Mouse (Mus musculus) olfactory bulb, adult 2 months (tissue): ENCODE results near the gene Jazf1.

ENCODE experiments used
- CTCF ChIP-seq: fragments of 200-500 bp; IDR thresholded peaks from 2 replicates; pipeline ENCODE4 v1.5.1; 2012; ENCODE audit warnings: low read depth, mild to moderate bottlenecking, low read length, moderate library complexity; ENCODE audit not compliant: insufficient read depth
- POLR2A ChIP-seq: fragments of 200-500 bp; IDR thresholded peaks from 2 replicates; pipeline ENCODE4 v1.6.1; 2012; ENCODE audit warnings: mild to moderate bottlenecking, low read depth, low read length, moderate library complexity; ENCODE audit not compliant: insufficient read depth

DNA sequence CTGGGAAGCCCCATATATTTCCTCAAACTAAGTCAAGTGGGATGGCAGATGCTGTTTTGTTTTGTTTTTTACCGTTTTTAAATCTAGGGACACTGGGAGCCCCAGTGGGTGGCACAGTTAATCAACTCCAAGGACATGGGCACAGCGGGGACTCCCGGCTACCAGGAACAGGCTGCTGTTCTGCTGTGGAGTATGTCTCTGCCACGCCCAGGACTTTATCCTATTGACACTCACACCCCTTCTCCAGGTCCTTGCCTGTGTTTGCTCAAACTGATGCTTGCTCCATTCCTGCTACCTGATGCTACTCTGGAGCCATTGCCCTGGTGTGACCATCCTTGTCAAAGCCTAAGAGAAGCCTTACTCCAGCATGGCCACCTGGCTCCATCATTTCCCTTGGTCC, 277.6 kb downstream of the Jazf1 start:
- TF ChIP-seq POLR2A (no peak), CTCF (no peak)
